8 mouse cellular contexts compared by ENCODE assay signal in the genomic region with DNA sequence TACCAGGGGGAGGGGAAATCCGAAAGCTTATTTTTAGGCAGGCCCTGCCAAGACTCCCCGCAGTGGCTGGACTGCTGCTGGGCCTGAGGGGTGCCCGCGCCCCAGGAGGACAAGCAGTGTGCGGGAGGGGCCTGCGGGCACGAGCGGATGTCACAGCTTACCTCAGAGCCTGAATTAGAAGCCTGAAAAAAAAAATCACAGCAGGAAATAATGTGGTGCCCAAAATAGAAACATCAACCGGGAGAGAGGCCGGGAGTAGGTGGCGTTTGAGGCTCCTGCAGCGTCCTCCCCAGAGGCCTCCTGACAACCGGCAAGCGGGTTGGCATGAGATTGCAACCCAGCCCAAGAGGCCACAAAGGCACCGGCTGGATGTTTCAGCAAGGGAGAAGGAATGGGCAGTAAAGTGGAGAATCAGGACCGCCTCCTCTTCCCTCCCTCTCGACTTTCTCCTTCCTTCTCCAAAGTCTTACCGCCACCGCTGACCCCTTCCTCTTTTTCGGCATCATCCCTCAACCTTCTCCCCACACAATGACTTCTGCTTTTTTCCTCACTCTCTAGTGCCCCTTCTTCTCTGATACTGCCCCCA. TPM values are rescaled to one million over a fixed set of nuclear protein-coding genes. Genes with fewer than 3 reads are reported as not detected.
DNase-seq lines count a peak whose midpoint lies in the region; ATAC-seq lines count a peak whose summit lies in the region.

No protein-coding gene starts in this region.

- no peak overlapping the region for H3K4me3 ChIP-seq in forebrain, embryonic 14.5 days (ENCODE audit: low read depth, low read length)

- no peaks in the 10 kb centered on the region for H3K9me3 ChIP-seq in forebrain, embryonic 14.5 days (replicated peaks; ENCODE audit: control insufficient read depth, low read length)

- peak overlapping the region; percentile 23 for H3K4me2 ChIP-seq in forebrain, embryonic 14.5 days (ENCODE audit: low read length)

- no peaks in the 10 kb centered on the region for H3K27me3 ChIP-seq in forebrain, embryonic 14.5 days (replicated peaks; ENCODE audit: control insufficient read depth, insufficient read depth, low read length)

- WGBS in forebrain, embryonic 14.5 days, result 22% methylated on average over 20 of the region's 20 CpGs

- ATAC-seq in forebrain, embryonic 14.5 days, result no peak
- ATAC-seq in hematopoietic stem cell, adult 5-6 weeks (replicated peaks in 1 of 2; ENCODE audit: insufficient read depth in 1 of 2, low FRiP score in 2 of 2, low TSS enrichment in 1 of 2, low read depth in 1 of 2, poor library complexity in 2 of 2, severe bottlenecking in 2 of 2), result peak; percentile 85 to 92

- peak; percentile 30 for DNase-seq in CD4-positive helper T cell, adult 2 months (ENCODE audit: low read depth, low spot score)
- peak; percentile 57 for DNase-seq in adrenal gland, adult 8-10 months
- no peak for DNase-seq in forebrain, embryonic 14.5 days (ENCODE audit: low spot score)
- DNase-seq in left cerebral cortex, adult 18-20 months (ENCODE audit: low spot score in 2 of 2), result peak; percentile 45 to 54
- DNase-seq in lung, postnatal 36 days, result peak; percentile 71
- DNase-seq in skeletal muscle tissue, adult 2 months (ENCODE audit: low read depth, low spot score), result peak; percentile 75
- DNase-seq in ovary, postnatal 14 days (ENCODE audit: low spot score), result no peak

- H3K9ac ChIP-seq in forebrain, embryonic 14.5 days (ENCODE audit: low read length), result 0 out of 2 replicates have a peak overlapping the region, but pooled peaks have one; percentile 17

- no peaks in the 10 kb centered on the region for H3K36me3 ChIP-seq in forebrain, embryonic 14.5 days (ENCODE audit: control insufficient read depth, insufficient read depth, low read length)

- no peaks in the 10 kb centered on the region for H3K4me1 ChIP-seq in forebrain, embryonic 14.5 days (ENCODE audit: control insufficient read depth, insufficient read depth, low read length)

- no peak overlapping the region; the same call in 1 of the 2 replicates for H3K27ac ChIP-seq in forebrain, embryonic 14.5 days (ENCODE audit: low read depth, low read length)

RNA-seq across cellular contexts. Expression of gene Mrpl33, which starts 25.6 kb away (rescaled TPM):
- 100 to 1,000 TPM; 266 to 421 (median 323) TPM for total RNA-seq in adrenal gland, adult 8-10 months (2022)
- 202 and 241 TPM in 2 replicates for polyA plus RNA-seq in forebrain, embryonic 14.5 days (2014; fragmentation: Nextera tagmentation; extraction: Ambion mirVana)
- total RNA-seq in hematopoietic stem cell, adult 5-6 weeks (2017), result 92.9 and 149 TPM in 2 replicates
- 10 to 100 TPM; 84.2 to 88.7 TPM for total RNA-seq in left cerebral cortex, adult 18-20 months (2021)

RNA-seq across cellular contexts. Expression of gene Supt7l, which starts 43.5 kb away (rescaled TPM):
- total RNA-seq in adrenal gland, adult 8-10 months (2022), result 10 to 100 TPM; 20.3 to 24.5 (median 22.9) TPM
- polyA plus RNA-seq in forebrain, embryonic 14.5 days (2014; fragmentation: Nextera tagmentation; extraction: Ambion mirVana), result 10.0 and 13.7 TPM in 2 replicates
- total RNA-seq in hematopoietic stem cell, adult 5-6 weeks (2017), result 26.2 and 29.2 TPM in 2 replicates
- 10 to 100 TPM; 16.8 to 17.8 TPM for total RNA-seq in left cerebral cortex, adult 18-20 months (2021)

RNA-seq across cellular contexts. Expression of gene Slc4a1ap, which starts 44.3 kb away (rescaled TPM):
- total RNA-seq in adrenal gland, adult 8-10 months (2022), result 10 to 100 TPM; 34.9 to 44.1 (median 38.0) TPM
- polyA plus RNA-seq in forebrain, embryonic 14.5 days (2014; fragmentation: Nextera tagmentation; extraction: Ambion mirVana), result 20.9 and 21.7 TPM in 2 replicates
- 43.1 and 71.3 TPM in 2 replicates for total RNA-seq in hematopoietic stem cell, adult 5-6 weeks (2017)
- total RNA-seq in left cerebral cortex, adult 18-20 months (2021), result 10 to 100 TPM; 49.6 to 49.7 TPM

Comparison
In these comparisons a context has a peak if more than half of its experiments do, and no peak if none do; other contexts are left out.
1. DNase-seq: peak in CD4-positive helper T cell, adult 2 months (single experiment), adrenal gland, adult 8-10 months (single experiment), left cerebral cortex, adult 18-20 months (2 of 2), lung, postnatal 36 days (single experiment) and skeletal muscle tissue, adult 2 months (single experiment); none in forebrain, embryonic 14.5 days (single experiment) and ovary, postnatal 14 days (single experiment).